Comparison of ENCODE assay signal across 24 mouse cellular contexts in the genomic region with DNA sequence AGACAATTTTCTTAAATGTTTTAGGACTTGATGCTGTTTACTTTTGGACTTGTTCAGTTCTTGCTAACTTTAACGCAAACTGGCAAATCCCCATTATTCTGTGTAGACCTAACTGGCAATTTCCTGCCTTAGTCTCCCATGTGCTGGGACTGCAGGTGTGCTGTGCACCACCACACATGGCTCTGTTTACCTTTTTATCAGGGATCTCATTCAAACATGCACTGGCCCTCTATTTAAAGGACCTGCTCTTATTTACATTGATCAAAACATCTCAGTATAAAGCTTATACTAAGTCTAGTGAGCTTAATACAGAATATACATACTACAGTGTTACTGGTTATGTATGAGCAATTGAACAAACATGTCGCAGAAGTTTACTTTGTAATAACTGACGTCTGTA.
"Had no signal": no experiment of that assay in that cellular context is flagged by ENCODE, and none has a peak within 500 bp of the region (broad histone marks: within the 10 kb centered on the region; RNA-seq: fewer than 3 reads in every experiment).

No protein-coding gene starts in this region.

- H3K4me3 ChIP-seq: gastrocnemius, adult 2 months; heart, adult 2 months; heart, embryonic 13.5 days; heart, embryonic 15.5 days; hindbrain, embryonic 13.5 days; hindbrain, embryonic 15.5 days; layer of hippocampus, adult 2 months; limb, embryonic 13.5 days; limb, embryonic 15.5 days had no signal

- H3K36me3 ChIP-seq: heart, embryonic 13.5 days; heart, embryonic 15.5 days; hindbrain, embryonic 13.5 days; hindbrain, embryonic 15.5 days; limb, embryonic 13.5 days; limb, embryonic 15.5 days had no signal

- DNase-seq: gastrocnemius, adult 2 months; gastrocnemius, postnatal 14 days; gastrocnemius, postnatal 36 days; heart, adult 11 months; heart, adult 2 months; heart, postnatal 14 days; heart, postnatal 36 days; kidney, adult 11 months; kidney, adult 2 months; kidney, postnatal 10 days; kidney, postnatal 25 days; kidney, postnatal 4 days; layer of hippocampus, postnatal 36 days; left cerebral cortex, postnatal 4 days had no signal

- H3K27me3 ChIP-seq: heart, embryonic 13.5 days; heart, embryonic 15.5 days; hindbrain, embryonic 13.5 days; hindbrain, embryonic 15.5 days; limb, embryonic 13.5 days; limb, embryonic 15.5 days had no signal

- H3K27ac ChIP-seq: gastrocnemius, adult 2 months; heart, adult 2 months; heart, embryonic 13.5 days; heart, embryonic 15.5 days; hindbrain, embryonic 13.5 days; hindbrain, embryonic 15.5 days; hindbrain, postnatal 0 days; layer of hippocampus, adult 2 months; limb, embryonic 13.5 days; limb, embryonic 15.5 days had no signal

- H3K9ac ChIP-seq: heart, embryonic 13.5 days; heart, embryonic 15.5 days; hindbrain, embryonic 13.5 days; hindbrain, embryonic 15.5 days; limb, embryonic 13.5 days; limb, embryonic 15.5 days had no signal

- H3K4me2 ChIP-seq: heart, embryonic 11.5 days; heart, embryonic 13.5 days; heart, embryonic 15.5 days; hindbrain, embryonic 13.5 days; hindbrain, embryonic 15.5 days; limb, embryonic 13.5 days; limb, embryonic 15.5 days had no signal

- H3K9me3 ChIP-seq: heart, embryonic 13.5 days; heart, embryonic 15.5 days; hindbrain, embryonic 13.5 days; hindbrain, embryonic 15.5 days; limb, embryonic 13.5 days; limb, embryonic 15.5 days had no signal

- H3K4me1 ChIP-seq: heart, embryonic 13.5 days; heart, embryonic 15.5 days; hindbrain, embryonic 13.5 days; hindbrain, embryonic 15.5 days; limb, embryonic 13.5 days; limb, embryonic 15.5 days had no signal

- ATAC-seq: hindbrain, postnatal 0 days; intestine, embryonic 16.5 days had no signal
